Mouse (Mus musculus) liver, embryonic 16.5 days (tissue): ENCODE data around the gene 4932438H23Rik. TPM values are rescaled to one million over a fixed set of nuclear protein-coding genes. Genes with fewer than 3 reads are reported as not detected.
"Not testable (repeated sequence)": the region's sequence is repeated elsewhere in the genome, so short reads cannot be mapped to it uniquely, and the experiment has no call there.

Experiments
- ATAC-seq: fragments of 200-750 bp; cut with Nextera tagmentation; 2 replicates; pipeline ENCODE4 v1.8.0; 2017; ENCODE audit warnings: low read depth, mild to moderate bottlenecking, moderate number of reproducible peaks, moderate library complexity
- H3K27ac ChIP-seq: fragments of 300-500 bp; sonication (generic); 2 replicates; pipeline ENCODE4 v1.5.1; 2014; ENCODE audit warnings: mild to moderate bottlenecking, low read length
- H3K27me3 ChIP-seq: fragments of 300-500 bp; sonication (generic); 2 replicates; pipeline ENCODE4 v1.6.1; 2014; ENCODE audit warnings: low read depth, low read length, mixed read lengths; ENCODE audit not compliant: control insufficient read depth, insufficient read depth
- H3K36me3 ChIP-seq: fragments of 300-500 bp; sonication (generic); 2 replicates; pipeline ENCODE4 v1.6.1; 2014; ENCODE audit warnings: mild to moderate bottlenecking; ENCODE audit not compliant: control insufficient read depth, insufficient read depth
- H3K4me1 ChIP-seq: fragments of 300-500 bp; sonication (generic); 2 replicates; pipeline ENCODE4 v1.6.1; 2014; ENCODE audit warnings: low read depth, low read length, mixed read lengths; ENCODE audit not compliant: control insufficient read depth
- H3K4me2 ChIP-seq: fragments of 300-500 bp; sonication (generic); 2 replicates; pipeline ENCODE4 v1.6.1; 2014; ENCODE audit warnings: low read depth, low read length, mixed read lengths
- H3K4me3 ChIP-seq: fragments of 300-500 bp; sonication (generic); 2 replicates; pipeline ENCODE4 v1.5.1; 2014; ENCODE audit warnings: low read depth, mild to moderate bottlenecking, low read length
- H3K9ac ChIP-seq: fragments of 300-500 bp; sonication (generic); 2 replicates; pipeline ENCODE4 v1.6.1; 2014; ENCODE audit warnings: low read depth, low read length
- H3K9me3 ChIP-seq: fragments of 300-500 bp; sonication (generic); replicated peaks from 2 replicates; pipeline ENCODE4 v1.6.1; 2016; ENCODE audit warnings: low read length; ENCODE audit not compliant: control insufficient read depth
- WGBS: fragments of 180-500 bp; shearing (Covaris S2); extraction: QIAGEN DNeasy Blood & Tissue Kit; methylation state at CpG from one replicate; pipeline ENCODE4 v1.1.7; 2014; ENCODE audit not compliant: insufficient replicate concordance; 5-methylcytosine and 5-hydroxymethylcytosine counted together
- polyA plus RNA-seq: library from polyadenylated mRNA; unstranded; fragments of >200 nt; fragmentation: Nextera tagmentation; extraction: Ambion mirVana; gene quantifications from 2 replicates; pipeline ENCODE4 v1.2.1, GENCODE M21; 2015

Gene 4932438H23Rik
- polyA plus RNA-seq, 1 experiment from 2014 or later = not detected

DNA sequence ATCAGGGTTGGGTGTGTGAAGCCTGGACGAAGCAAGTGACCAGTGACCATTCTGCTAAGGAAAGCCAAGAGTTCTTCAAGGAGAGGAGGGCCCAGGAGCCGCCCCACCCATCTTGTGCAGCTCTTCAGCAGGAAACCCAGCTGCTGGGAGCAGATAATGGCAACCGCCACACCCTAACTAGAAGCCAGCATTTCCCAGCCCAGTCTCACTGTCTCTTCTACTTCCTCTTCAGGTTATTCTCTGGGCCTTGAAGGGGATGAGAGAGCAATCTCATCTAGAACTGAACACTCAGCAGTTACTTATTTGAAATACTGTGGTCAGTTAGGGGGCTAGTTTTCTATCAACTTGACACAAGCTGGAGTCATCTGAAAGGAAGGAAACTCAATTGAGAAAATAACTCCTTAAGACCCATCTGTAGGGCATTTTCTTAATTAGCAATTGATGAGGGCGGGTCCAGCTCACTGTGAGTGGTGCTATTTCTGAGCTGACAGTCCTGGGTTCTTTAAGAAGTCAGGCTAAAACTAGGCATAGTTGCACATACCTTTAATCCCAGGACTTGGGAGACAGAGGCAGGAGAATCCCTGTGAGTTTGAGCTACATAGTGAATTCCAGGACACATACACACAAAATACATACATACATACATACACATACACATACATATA, 8.1 kb downstream of the 4932438H23Rik start:
- Histone ChIP-seq H3K9ac (peak overlapping the region; percentile 56), H3K4me1 (peaks cover 37% of the 10 kb centered on the region), H3K27me3 (no peaks in the 10 kb centered on the region), H3K36me3 (no peaks in the 10 kb centered on the region), H3K9me3 (peaks cover 4% of the 10 kb centered on the region; the same call in 1 of the 2 replicates), H3K27ac (peak overlapping the region; percentile 97), H3K4me2 (peak overlapping the region; percentile 61), H3K4me3 (peak overlapping the region; percentile 36; the same call in 1 of the 2 replicates)
- ATAC-seq = peak; percentile 100
- 29% methylated on average over 4 of the region's 4 CpGs for WGBS

DNA sequence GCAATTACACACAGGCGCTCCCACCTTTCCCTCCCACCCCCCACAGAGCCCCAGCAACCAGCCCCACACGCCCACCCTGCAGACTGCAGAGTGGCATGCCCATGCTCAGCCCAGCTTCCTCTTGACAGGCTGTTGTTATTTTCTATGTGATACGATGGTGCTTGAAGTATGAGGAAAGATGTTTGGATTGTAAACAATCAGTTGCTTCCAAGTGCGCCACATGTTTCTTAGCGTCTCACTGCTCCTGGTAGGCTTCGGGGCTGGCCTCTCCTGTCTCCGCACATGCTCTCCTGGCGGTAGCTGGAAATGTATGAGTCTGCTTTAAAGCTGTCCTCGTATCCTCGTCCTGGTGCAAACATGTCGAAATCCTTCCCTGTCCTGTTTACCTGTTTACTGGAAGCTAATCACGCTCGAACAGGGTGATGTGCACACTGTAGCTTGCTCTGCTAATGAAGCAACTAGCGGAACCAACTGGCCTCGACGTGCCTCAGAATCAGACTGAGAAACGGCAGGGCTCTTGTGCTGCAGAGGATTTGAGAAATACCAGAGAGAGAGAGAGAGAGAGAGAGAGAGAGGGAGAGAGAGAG, 9.6 kb downstream of the 4932438H23Rik start:
- no peak overlapping the region; the same call in 1 of the 2 replicates for H3K9ac ChIP-seq
- no peak overlapping the region for H3K4me2 ChIP-seq
- no peak overlapping the region for H3K4me3 ChIP-seq
- H3K9me3 ChIP-seq = peaks cover 4% of the 10 kb centered on the region; the same call in 1 of the 2 replicates
- H3K27ac ChIP-seq = peak overlapping the region; percentile 35
- ATAC-seq = no peak
- H3K27me3 ChIP-seq = no peaks in the 10 kb centered on the region
- no peaks in the 10 kb centered on the region for H3K36me3 ChIP-seq
- WGBS = 76% methylated on average over 17 of the region's 17 CpGs
- H3K4me1 ChIP-seq = peaks cover 40% of the 10 kb centered on the region

DNA sequence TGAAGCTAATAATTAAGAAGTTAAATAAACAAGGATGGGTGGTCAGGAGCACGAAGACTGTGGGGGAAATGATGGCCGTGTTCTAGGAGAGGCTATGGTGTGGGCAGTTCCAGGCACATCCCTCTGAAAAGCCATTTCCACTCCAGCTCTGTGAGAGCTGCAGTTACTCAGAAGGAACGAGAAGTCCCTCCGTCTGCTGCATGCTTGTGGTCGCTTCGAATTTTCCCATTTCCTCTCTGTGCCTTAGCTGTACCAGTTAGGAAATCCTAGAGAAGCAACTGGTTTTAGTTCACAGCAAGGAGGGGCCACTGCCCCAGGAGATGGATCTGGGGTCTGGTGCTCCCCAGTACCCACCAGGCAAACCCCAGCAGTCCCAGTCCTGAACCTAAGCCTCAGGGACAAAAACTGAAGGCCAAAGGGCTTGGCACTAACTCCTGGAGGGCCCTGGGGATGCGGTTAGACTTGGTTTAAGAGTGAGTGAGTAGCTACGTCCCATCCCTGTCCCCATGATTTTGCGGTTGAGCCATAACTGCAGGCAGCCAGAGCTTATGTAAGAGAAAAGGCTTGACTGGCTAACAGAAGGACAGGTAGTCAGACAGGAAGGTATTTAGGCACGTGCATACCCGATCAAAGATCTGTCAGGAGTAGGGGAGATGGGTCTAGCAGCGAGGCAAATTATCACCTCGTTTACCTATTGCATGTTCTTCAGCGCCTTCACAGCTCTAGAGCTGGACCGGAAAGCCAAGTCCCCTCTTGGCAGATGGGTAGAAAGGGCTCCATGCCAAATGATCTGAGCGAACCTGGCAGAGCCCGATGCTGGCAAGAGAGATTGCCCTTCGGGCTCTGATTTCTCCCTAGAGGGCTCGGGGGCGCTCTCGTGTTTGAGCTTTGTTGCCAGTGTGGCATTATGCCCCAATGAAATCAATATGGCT, 10.3 kb downstream of the 4932438H23Rik start:
- H3K36me3 ChIP-seq = no peaks in the 10 kb centered on the region
- peak overlapping the region; percentile 0; the same call in 1 of the 2 replicates for H3K27ac ChIP-seq
- peaks cover 40% of the 10 kb centered on the region for H3K4me1 ChIP-seq
- no peak overlapping the region for H3K9ac ChIP-seq
- H3K4me2 ChIP-seq = no peak overlapping the region
- WGBS = 84% methylated on average over 21 of the region's 21 CpGs
- H3K27me3 ChIP-seq = no peaks in the 10 kb centered on the region
- H3K9me3 ChIP-seq = peaks cover 4% of the 10 kb centered on the region; the same call in 1 of the 2 replicates
- no peak for ATAC-seq
- no peak overlapping the region for H3K4me3 ChIP-seq

DNA sequence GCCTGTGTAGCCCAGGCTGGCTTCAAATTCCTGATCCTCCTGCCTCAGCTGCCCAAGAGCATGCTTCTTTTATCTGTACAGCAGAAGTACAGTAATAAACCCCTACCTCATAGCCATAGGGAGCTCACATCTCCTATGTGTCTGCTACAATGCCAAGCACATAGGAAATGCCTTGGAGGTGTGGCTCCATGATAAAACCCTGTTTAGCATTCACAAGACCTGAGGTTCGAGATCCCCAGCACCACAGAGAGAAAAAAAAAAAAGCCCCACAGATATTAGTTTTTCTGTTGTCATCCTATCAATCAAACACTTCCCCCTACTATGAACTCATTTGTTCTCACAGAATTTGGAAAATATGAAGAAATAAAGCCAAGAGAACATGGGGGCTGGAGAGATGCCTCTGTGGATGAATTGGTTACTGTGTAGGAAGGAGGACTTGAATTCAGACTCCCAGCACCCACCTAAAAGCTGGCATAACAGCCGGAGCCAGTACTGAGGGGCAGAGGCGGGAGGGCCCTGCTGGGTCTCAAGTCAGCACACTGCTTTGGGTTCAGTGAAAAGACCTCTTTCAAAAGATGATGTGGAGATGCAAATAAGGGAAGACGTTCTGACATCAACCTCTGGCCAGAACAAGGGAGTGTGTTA, 11.8 kb downstream of the 4932438H23Rik start:
- no peaks in the 10 kb centered on the region for H3K27me3 ChIP-seq
- 56% methylated on average over 4 of the region's 4 CpGs for WGBS
- no peak overlapping the region for H3K4me3 ChIP-seq
- H3K36me3 ChIP-seq = no peaks in the 10 kb centered on the region
- peaks cover 4% of the 10 kb centered on the region; the same call in 1 of the 2 replicates for H3K9me3 ChIP-seq
- peak overlapping the region; percentile 48; the same call in 1 of the 2 replicates for H3K27ac ChIP-seq
- H3K4me1 ChIP-seq = peaks cover 37% of the 10 kb centered on the region
- no peak overlapping the region for H3K4me2 ChIP-seq
- no peak for ATAC-seq
- H3K9ac ChIP-seq = peak overlapping the region; percentile 34; the same call in 1 of the 2 replicates

DNA sequence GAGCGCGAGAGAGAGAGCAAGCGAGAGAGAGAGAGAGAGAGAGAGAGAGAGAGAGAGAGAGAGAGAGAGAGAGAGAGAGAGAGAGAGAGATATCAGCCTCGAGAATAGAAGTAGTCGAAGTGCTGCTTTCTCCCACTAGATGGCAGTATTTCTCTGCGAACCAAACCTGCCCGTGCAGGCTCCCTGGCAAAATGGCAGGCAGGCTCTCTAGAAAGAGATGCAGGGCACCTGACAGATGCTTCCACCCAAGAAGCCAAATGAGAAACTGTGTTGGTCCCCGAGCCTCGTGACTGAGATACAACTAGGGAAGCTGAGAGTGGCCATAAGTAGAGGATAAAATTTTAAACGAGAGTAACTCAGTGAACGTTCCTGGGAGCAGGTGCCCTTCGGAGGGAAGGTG, 13.4 kb downstream of the 4932438H23Rik start:
- Histone ChIP-seq H3K27me3 (no peaks in the 10 kb centered on the region), H3K4me1 (peaks cover 24% of the 10 kb centered on the region)

DNA sequence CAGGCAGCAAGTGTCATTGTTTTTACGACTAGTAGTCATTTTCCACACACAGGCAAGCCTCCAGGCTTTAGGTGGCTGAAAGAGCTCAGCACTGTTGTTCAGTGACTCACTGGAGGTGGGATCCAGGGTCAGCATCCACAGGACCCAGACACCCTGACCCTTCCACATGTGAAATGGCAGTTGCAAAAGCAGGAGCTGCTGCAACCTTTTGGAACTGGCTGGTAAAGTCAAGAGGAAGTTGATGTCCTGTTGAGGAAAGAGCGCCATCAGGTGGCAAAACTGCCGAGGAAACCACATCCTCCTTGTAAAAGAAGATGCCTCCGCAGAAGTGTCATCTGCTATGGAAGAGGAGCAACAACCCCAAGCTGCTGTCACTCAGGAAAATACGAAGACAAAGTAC, 18.7 kb downstream of the 4932438H23Rik start:
- Histone ChIP-seq H3K4me1 (no peaks in the 10 kb centered on the region), H3K27me3 (no peaks in the 10 kb centered on the region; the same call in 1 of the 2 replicates), H3K27ac (no peak overlapping the region), H3K4me3 (no peak overlapping the region), H3K36me3 (no peaks in the 10 kb centered on the region), H3K4me2 (no peak overlapping the region), H3K9me3 (no peaks in the 10 kb centered on the region), H3K9ac (no peak overlapping the region)
- 40% methylated on average over 5 of the region's 5 CpGs for WGBS
- no peak for ATAC-seq

More for the DNA sequence above, 13.4 kb downstream of the 4932438H23Rik start:
- H3K4me3 ChIP-seq = no peak overlapping the region
- H3K9ac ChIP-seq = no peak overlapping the region
- no peak overlapping the region for H3K27ac ChIP-seq
- peaks cover 4% of the 10 kb centered on the region; the same call in 1 of the 2 replicates for H3K9me3 ChIP-seq
- ATAC-seq = peak; percentile 53; the same call in 1 of the 2 replicates
- H3K36me3 ChIP-seq = no peaks in the 10 kb centered on the region
- WGBS = 19% methylated on average over 12 of the region's 12 CpGs
- H3K4me2 ChIP-seq = no peak overlapping the region

DNA sequence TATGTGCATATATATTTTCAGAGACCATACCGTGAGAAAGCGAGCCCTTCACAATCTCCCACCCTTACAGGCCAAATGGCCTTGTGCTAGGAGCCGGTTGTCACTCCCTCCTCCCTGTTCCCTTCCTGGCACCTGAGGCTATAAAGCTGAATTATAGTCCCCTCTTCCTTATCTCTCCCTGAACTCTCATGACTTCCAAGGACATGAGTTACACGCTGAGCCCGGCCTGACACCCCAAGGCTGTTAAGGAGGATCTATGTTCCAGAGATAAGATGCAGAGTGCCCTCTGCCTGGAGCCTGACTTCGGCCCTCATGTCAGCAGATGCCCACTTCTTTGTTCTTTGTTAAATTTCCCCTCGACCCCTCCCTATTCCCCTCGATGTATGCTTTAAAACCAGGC, 19.5 kb downstream of the 4932438H23Rik start:
- H3K4me3 ChIP-seq, H3K27me3 ChIP-seq, H3K4me1 ChIP-seq, ATAC-seq, H3K9me3 ChIP-seq, H3K4me2 ChIP-seq, H3K36me3 ChIP-seq, H3K27ac ChIP-seq, H3K9ac ChIP-seq: not testable (repeated sequence)
- 68% methylated on average over 8 of the region's 8 CpGs for WGBS

DNA sequence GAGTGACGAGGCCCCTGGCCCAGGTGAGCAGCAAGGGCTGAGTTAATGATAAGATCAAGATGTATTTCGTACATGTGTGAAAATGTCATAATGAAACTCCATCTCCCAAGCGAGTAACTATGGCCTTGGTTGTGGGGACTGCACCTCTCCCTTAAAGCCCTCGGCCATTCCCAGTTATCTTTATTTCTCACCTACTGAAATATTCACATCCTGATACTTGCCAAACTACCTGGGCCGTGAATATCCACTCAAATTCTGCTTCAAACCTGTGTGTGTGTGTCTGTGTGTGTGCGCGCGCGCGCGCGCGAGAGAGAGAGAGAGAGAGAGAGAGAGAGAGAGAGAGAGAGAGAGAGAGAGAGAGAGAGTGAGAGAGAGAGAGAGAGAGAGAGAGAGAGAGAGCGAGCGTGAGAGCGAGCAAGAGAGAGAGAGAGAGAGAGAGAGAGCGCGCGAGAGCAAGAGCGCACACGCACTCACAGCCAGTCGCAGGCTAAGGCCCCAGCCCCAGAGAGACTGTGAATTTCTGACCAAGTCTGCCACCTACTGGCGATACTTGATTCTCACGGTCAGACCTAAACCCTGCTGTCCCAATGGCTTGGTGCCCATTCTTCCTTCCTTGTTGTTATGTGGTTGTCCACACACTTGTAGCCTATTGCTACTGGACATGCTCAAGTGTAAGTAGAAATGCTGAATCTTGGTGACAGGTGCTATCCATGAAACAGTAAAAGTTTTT, 21.6 kb downstream of the 4932438H23Rik start:
- H3K9me3 ChIP-seq = no peaks in the 10 kb centered on the region
- peak; percentile 90 for ATAC-seq
- H3K27me3 ChIP-seq = peaks cover 3% of the 10 kb centered on the region
- H3K4me1 ChIP-seq = no peaks in the 10 kb centered on the region
- H3K4me3 ChIP-seq = no peak overlapping the region
- H3K27ac ChIP-seq = no peak overlapping the region
- peak overlapping the region; percentile 4; the same call in 1 of the 2 replicates for H3K4me2 ChIP-seq
- no peaks in the 10 kb centered on the region for H3K36me3 ChIP-seq
- WGBS = 32% methylated on average over 24 of the region's 24 CpGs
- no peak overlapping the region for H3K9ac ChIP-seq
